Mouse (Mus musculus): ENCODE measurements around the gene Cib1. TPM values are rescaled to one million over a fixed set of nuclear protein-coding genes. Genes with fewer than 3 reads are reported as not detected.

The Cib1 gene
- polyA plus RNA-seq (2015; fragmentation: Illumina TruSeq; extraction: RNeasy Lipid Tissue Mini Kit (QIAGEN cat#74804); ENCODE audit: insufficient read depth, low replicate concordance) = 110 TPM

DNA sequence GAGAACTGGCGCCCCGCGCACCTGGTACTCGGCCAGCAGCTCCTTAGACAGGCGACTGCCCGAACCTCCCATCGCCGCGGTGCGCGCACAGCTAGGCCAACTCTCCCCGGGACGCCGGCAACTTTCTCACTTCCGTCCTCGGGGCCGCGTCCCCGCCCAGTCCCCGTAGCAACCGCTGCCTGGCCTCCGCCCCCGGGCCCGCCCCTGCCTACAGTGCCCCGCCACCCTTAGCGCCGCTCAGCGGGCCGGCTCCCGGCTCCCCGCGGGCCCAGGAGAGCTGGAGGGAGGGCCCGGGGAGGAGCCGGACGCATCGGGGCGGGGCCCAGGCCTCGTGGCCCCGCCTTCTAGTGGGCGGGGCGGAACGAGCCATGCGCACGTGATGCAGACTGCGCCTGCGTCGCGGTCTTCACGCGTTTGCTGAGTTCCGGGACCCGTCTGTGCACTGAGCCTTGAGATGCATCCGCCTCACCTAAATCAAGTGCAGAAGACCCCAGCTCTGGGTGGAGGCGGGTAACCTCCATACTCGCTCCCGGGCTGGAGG is at the start of gene Cib1, which contains the start of gene Gdpgp1:
TSS of gene Cib1 (minus strand) at position 325 of the 541 bp plus-strand sequence.
TSS of gene Gdpgp1 (plus strand) at position 377 of the 541 bp plus-strand sequence.

DNA sequence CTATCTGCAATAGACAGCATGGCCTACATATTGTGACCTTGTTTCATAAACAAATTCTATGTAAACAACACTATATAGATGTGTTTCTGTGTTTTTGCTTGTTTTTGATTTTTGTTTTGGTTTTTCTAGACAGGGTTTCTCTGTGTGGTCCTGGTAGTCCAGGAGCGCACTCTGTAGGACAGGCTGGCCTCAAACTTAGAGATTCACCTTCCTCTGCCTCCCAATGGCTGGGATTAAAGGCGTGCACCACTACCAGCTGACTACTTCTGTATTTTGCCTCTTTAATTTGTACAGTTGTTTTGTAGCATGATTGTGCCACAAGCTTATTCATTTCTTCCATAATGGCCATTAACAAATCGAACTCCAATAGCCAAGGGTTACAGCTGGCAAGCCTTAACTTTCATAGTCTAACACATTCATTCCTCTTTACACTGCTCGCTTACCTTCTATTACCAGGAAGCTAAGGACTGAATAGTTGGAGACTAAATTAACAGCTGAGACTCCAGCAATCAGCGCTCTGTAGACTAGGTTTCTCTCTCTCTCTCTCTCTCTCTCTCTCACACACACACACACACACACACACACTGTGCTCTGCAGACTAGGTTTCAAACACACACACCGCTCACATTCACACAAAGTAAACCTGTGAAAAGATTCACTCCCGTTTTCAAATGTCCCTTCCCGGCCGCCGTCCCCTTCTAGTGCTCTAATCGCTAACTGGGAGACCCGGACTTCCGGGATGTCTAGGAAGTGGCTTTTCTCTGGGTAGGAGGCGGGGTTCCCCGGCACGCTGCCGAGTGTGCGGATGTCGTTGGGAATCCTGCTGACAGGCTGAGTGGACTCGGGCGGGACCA is 36.5 kb upstream of the Cib1 start, which contains the start of gene Vps33b:
TSS of gene Vps33b (plus strand) at position 753 of the 854 bp plus-strand sequence.

DNA sequence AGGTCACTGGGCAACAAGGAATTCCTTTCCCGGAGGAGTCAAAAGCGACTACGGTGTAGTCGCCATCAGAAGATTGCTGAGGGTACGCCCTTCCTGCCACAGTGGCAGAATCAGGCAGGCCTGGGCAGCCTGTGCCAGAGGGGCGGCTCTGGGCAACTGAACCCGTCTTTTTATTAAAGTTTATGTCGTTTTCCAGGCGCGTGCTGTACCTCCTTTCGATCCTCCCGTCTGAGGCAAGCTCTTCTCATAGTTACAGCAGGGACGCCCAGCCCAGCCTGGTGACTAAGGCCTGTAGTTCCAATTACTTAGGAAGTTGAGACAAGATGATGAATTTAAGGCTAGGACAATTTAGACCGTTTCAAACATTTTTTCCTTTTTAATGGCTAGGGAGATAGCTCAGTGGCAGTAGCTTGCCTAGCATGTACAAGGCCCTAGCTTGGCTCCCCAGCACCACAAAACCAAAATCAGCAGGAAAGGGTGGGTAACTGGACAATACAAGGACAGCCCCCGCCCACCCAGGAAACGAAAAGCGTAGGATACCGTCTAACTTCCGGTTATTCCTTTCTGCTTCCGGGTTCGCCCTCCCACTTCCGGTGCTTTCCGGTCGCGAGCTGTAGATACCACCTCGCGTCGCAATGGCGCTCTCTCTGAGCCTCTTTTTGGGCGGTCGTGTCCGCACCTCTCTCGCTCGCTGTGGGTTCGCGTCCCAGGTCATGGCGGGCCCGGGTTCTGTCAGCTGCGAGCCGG is 28.2 kb upstream of the Cib1 start, which contains the start of gene Ngrn:
TSS of gene Ngrn (plus strand) at position 591 of the 747 bp plus-strand sequence.

DNA sequence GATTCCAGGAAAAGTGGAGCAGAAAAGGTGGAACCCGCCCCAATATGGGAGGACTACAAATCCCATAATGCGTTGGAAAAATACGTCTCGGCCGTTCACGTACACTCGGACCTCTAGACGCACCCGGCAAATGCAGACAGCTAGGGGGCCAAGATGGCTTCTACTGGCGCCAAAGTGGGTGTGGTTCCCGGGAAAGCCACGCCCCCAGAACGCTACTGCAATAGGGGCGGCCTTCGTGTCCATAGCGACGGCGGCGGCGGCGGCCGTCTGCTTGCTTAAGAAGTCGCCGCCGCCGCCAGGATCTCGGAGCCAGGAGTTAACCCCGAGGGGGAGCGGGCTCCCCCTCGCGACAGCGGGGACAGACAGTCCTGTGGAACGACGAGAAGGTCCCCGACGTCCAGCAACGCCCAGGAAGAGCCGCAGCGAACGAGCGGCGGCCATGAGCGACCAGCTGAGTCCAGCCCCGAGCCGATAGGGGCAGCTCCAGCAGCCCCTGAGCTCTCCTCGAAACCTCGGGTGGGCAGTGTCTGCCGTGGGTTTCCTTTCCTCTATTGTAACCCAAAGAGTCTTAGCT is 13.6 kb upstream of the Cib1 start, which contains the start of gene Ttll13:
TSS of gene Ttll13 (plus strand) at position 229 of the 574 bp plus-strand sequence.

GRCm38 (mm10) chr7:80186531-80187296 is 45.9 kb downstream of the Cib1 start, which contains the start of gene Sema4b:
Gene Sema4b (plus strand): TSS chr7:80186841.

Other genes starting within 250 kb of the Cib1 start
- 13.0 TPM for gene Zfp710, start 208.0 kb downstream of the Cib1 start, polyA plus RNA-seq (2015; fragmentation: Illumina TruSeq; extraction: RNeasy Lipid Tissue Mini Kit (QIAGEN cat#74804); ENCODE audit: insufficient read depth, low replicate concordance)
- gene Idh2, start 117.4 kb downstream of the Cib1 start, polyA plus RNA-seq (2015; fragmentation: Illumina TruSeq; extraction: RNeasy Lipid Tissue Mini Kit (QIAGEN cat#74804); ENCODE audit: insufficient read depth, low replicate concordance) = 27.1 TPM
- gene Sema4b, start 46.0 kb downstream of the Cib1 start, polyA plus RNA-seq (2015; fragmentation: Illumina TruSeq; extraction: RNeasy Lipid Tissue Mini Kit (QIAGEN cat#74804); ENCODE audit: insufficient read depth, low replicate concordance) = 27.9 TPM
- 3.4 TPM for gene Gdpgp1, start 52 bp upstream of the Cib1 start, polyA plus RNA-seq (2015; fragmentation: Illumina TruSeq; extraction: RNeasy Lipid Tissue Mini Kit (QIAGEN cat#74804); ENCODE audit: insufficient read depth, low replicate concordance)
- 0.23 TPM for gene Ttll13, start 13.6 kb upstream of the Cib1 start, polyA plus RNA-seq (2015; fragmentation: Illumina TruSeq; extraction: RNeasy Lipid Tissue Mini Kit (QIAGEN cat#74804); ENCODE audit: insufficient read depth, low replicate concordance)
- 35.1 TPM for gene Ngrn, start 28.4 kb upstream of the Cib1 start, polyA plus RNA-seq (2015; fragmentation: Illumina TruSeq; extraction: RNeasy Lipid Tissue Mini Kit (QIAGEN cat#74804); ENCODE audit: insufficient read depth, low replicate concordance)
- 18.0 TPM for gene Vps33b, start 36.8 kb upstream of the Cib1 start, polyA plus RNA-seq (2015; fragmentation: Illumina TruSeq; extraction: RNeasy Lipid Tissue Mini Kit (QIAGEN cat#74804); ENCODE audit: insufficient read depth, low replicate concordance)
- 24.4 TPM for gene Prc1, start 61.6 kb upstream of the Cib1 start, polyA plus RNA-seq (2015; fragmentation: Illumina TruSeq; extraction: RNeasy Lipid Tissue Mini Kit (QIAGEN cat#74804); ENCODE audit: insufficient read depth, low replicate concordance)
- 39.0 TPM for gene Rccd1, start 91.6 kb upstream of the Cib1 start, polyA plus RNA-seq (2015; fragmentation: Illumina TruSeq; extraction: RNeasy Lipid Tissue Mini Kit (QIAGEN cat#74804); ENCODE audit: insufficient read depth, low replicate concordance)
- gene Unc45a, start 108.2 kb upstream of the Cib1 start, polyA plus RNA-seq (2015; fragmentation: Illumina TruSeq; extraction: RNeasy Lipid Tissue Mini Kit (QIAGEN cat#74804); ENCODE audit: insufficient read depth, low replicate concordance) = 16.0 TPM
- 21.5 TPM for gene Hddc3, start 110.3 kb upstream of the Cib1 start, polyA plus RNA-seq (2015; fragmentation: Illumina TruSeq; extraction: RNeasy Lipid Tissue Mini Kit (QIAGEN cat#74804); ENCODE audit: insufficient read depth, low replicate concordance)
- 42.3 TPM for gene Man2a2, start 138.6 kb upstream of the Cib1 start, polyA plus RNA-seq (2015; fragmentation: Illumina TruSeq; extraction: RNeasy Lipid Tissue Mini Kit (QIAGEN cat#74804); ENCODE audit: insufficient read depth, low replicate concordance)
- 16.4 TPM for gene Fes, start 155.1 kb upstream of the Cib1 start, polyA plus RNA-seq (2015; fragmentation: Illumina TruSeq; extraction: RNeasy Lipid Tissue Mini Kit (QIAGEN cat#74804); ENCODE audit: insufficient read depth, low replicate concordance)
- gene Furin, start 172.6 kb upstream of the Cib1 start, polyA plus RNA-seq (2015; fragmentation: Illumina TruSeq; extraction: RNeasy Lipid Tissue Mini Kit (QIAGEN cat#74804); ENCODE audit: insufficient read depth, low replicate concordance) = 10.5 TPM

All from spleen, adult 10 weeks (tissue).